Mouse (Mus musculus) frontal cortex, adult 2 months (tissue): Measurements from ENCODE around the gene Cadm4. TPM values are rescaled to one million over a fixed set of nuclear protein-coding genes. Genes with fewer than 3 reads are reported as not detected.

Source experiments
- polyA plus RNA-seq: library from polyadenylated mRNA; depleted of rRNA; stranded (reverse); fragments of >200 nt; gene quantifications from 2 replicates; pipeline ENCODE4 v1.2.3, GENCODE M21; 2012; rRNA removed

Cadm4 gene
- polyA plus RNA-seq, 1 experiment, result 225 TPM

Other genes with a start within 250 kb of the Cadm4 start
- gene Zfp109, start 244.5 kb upstream of the Cadm4 start, polyA plus RNA-seq, result 4.4 and 4.5 TPM in 2 replicates
- 4.7 and 5.7 TPM in 2 replicates for gene Zfp108, start 227.2 kb upstream of the Cadm4 start, polyA plus RNA-seq
- gene Zfp93, start 211.6 kb upstream of the Cadm4 start, polyA plus RNA-seq, result 8.7 and 9.0 TPM in 2 replicates
- gene Zfp61, start 180.8 kb upstream of the Cadm4 start, polyA plus RNA-seq, result 27.5 and 28.7 TPM in 2 replicates
- gene Zfp94, start 165.4 kb upstream of the Cadm4 start, polyA plus RNA-seq, result 20.3 and 21.0 TPM in 2 replicates
- gene Tescl, start 148.1 kb upstream of the Cadm4 start, polyA plus RNA-seq, result not detected in 2 replicates
- 0.04 TPM in 1 of 2 replicates, not detected in the other for gene Lypd5, start 132.8 kb upstream of the Cadm4 start, polyA plus RNA-seq
- gene Kcnn4, start 111.8 kb upstream of the Cadm4 start, polyA plus RNA-seq, result 2.4 and 3.0 TPM in 2 replicates
- 78.1 and 90.1 TPM in 2 replicates for gene Smg9, start 82.4 kb upstream of the Cadm4 start, polyA plus RNA-seq
- 0.68 and 0.76 TPM in 2 replicates for gene Irgc1, start 29.7 kb upstream of the Cadm4 start, polyA plus RNA-seq
- 1.1 and 1.8 TPM in 2 replicates for gene Plaur, start 19.5 kb upstream of the Cadm4 start, polyA plus RNA-seq
- gene Zfp428, start 25.0 kb downstream of the Cadm4 start, polyA plus RNA-seq, result 82.8 and 84.1 TPM in 2 replicates
- gene AC161166.1, start 30.4 kb downstream of the Cadm4 start, polyA plus RNA-seq, result not detected in 2 replicates
- 46.3 and 46.7 TPM in 2 replicates for gene Irgq, start 48.7 kb downstream of the Cadm4 start, polyA plus RNA-seq
- gene Pinlyp, start 64.1 kb downstream of the Cadm4 start, polyA plus RNA-seq, result not detected in 2 replicates
- 48.8 and 49.0 TPM in 2 replicates for gene Xrcc1, start 64.3 kb downstream of the Cadm4 start, polyA plus RNA-seq
- 14.9 and 17.2 TPM in 2 replicates for gene Ethe1, start 105.5 kb downstream of the Cadm4 start, polyA plus RNA-seq
- 6.7 and 7.7 TPM in 2 replicates for gene Zfp575, start 105.6 kb downstream of the Cadm4 start, polyA plus RNA-seq
- 0.08 and 0.12 TPM in 2 replicates for gene Phldb3, start 128.7 kb downstream of the Cadm4 start, polyA plus RNA-seq
- not detected in 2 replicates for gene Lypd3, start 154.5 kb downstream of the Cadm4 start, polyA plus RNA-seq
- not detected in 2 replicates for gene Tex101, start 194.7 kb downstream of the Cadm4 start, polyA plus RNA-seq
- not detected in 2 replicates for gene BC049730, start 227.2 kb downstream of the Cadm4 start, polyA plus RNA-seq
- gene Gm4763, start 244.9 kb downstream of the Cadm4 start, polyA plus RNA-seq, result not detected in 2 replicates